Mouse (Mus musculus) natural killer cell, adult 2 months (primary cell): ENCODE data around the gene Il4i1.

Source experiments
- DNase-seq, 2 experiments: peaks; one replicate each; pipeline ENCODE4 v3.0.0; 2022; ENCODE audit warnings: low spot score in 2 of 2

The Il4i1 gene

GRCm38 (mm10) chr7:44815721-44816469 lies at the start of gene Il4i1, which contains the start of gene Nup62:
Gene Il4i1 (plus strand): TSS chr7:44816387.
Gene Nup62 (plus strand): TSS chr7:44816088.
- DNase-seq, result peak; percentile 99

- no peak for DNase-seq
Observed at GRCm38 (mm10) chr7:44768129-44768528, 48.1 kb upstream of the Il4i1 start.

- no peak for DNase-seq
Observed at GRCm38 (mm10) chr7:44770046-44770578, 46.1 kb upstream of the Il4i1 start.

GRCm38 (mm10) chr7:44772591-44773204 lies 43.5 kb upstream of the Il4i1 start:
- peak; percentile 13 to 16 for DNase-seq

- DNase-seq, result no peak
Observed at GRCm38 (mm10) chr7:44776849-44777498, 39.2 kb upstream of the Il4i1 start.

DNA sequence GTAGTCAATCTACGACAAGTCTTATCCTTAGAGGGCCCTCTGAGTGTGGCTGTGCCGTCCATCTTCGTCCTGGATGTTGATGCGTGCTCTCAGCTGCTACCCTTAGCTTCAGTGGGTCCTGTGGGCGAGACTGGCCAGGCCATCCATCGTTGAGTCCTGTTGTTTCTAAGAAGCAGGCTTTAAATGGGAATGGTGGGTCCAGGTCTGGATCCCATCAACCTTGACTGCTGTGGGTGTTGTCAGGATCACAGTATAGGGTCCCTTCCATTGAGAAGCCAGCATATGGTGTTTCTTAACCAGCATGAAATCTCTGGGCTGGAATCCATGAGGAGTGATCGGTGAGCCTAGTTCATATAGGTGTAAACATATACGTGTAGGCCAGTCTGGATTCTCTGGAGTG lies 36.1 kb upstream of the Il4i1 start:
- DNase-seq, result no peak

- no peak for DNase-seq
Observed at GRCm38 (mm10) chr7:44789531-44789930, 26.7 kb upstream of the Il4i1 start.

DNA sequence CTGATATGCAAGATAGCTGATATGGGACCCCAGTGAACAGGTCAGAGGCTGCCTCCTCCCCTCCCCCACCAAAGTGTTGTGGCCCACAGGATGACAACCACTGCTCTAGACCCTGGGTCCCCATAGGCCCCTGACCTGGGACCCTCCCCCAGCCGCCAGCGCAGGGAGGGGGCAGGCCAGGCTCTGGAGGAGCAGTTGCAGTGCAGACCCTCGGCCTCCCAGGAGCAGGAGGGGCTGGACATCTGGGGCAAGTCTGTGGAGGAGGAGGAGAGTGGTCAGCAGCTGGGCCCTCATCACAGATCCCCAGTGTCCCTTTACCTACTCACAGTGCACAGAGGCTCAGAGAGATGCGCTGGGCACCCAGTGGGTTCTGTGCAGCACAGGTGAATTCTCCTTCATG lies 26.1 kb upstream of the Il4i1 start:
- DNase-seq, result no peak

DNA sequence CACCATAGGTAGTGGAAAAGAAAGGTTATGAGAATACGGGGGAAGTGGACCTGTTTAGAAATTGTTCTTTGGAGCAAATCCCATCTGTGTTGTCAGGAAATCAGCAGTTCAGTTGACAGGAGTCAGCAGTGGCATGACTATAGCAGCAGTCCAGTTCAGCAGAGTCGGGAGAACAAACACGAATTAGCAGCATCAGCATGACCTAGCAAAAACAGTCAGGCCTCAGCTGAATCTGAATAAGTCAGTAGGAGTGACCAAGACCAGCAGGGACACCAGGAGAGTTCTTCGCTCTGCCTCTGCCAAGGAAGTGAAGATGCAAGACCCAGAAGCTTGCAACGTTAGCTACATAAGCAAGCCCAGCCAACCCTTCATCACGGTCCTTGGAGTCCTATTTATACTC lies 23.4 kb upstream of the Il4i1 start:
- DNase-seq, result no peak

DNA sequence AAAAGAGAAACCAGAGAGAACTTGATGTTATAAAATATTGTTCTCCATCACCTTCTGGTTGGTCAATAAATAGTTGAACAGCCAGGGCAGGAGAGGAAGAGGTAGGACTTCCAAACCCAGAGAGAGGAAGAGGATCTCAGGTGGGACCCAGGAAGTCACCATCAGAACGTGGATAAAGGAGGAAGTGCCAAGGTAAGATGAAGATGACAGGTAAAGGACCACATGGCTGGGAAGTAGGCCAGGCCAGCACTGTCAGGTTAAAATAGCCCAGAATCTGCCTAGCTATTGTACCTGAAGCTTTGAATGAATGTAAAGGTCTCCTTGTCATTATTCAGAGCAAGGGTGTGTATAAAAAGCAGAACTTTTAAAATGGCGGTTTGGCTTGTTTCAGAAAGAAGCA lies 7.3 kb upstream of the Il4i1 start:
- no peak for DNase-seq

DNA sequence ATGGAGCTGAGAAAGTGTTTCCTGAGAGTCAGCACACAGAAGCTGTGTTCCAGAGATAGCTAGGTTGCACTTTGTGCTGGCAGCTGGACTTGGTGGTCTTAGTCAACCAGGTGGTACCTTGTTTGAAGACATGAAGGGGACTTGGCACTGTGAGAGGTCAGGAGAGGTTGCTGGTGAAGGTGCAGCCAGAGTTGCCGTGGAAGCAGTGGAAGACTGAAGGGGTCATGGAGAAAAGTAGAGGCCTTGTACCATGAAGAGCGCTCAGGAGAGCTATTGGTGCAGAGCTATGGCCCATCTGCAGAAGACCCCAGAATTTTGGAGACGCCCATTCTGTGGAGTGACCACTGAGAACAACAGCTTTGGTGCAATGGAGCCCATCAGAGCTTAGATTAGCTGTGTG lies 6.7 kb upstream of the Il4i1 start:
- no peak for DNase-seq

GRCm38 (mm10) chr7:44810365-44810764 lies 5.8 kb upstream of the Il4i1 start:
- no peak for DNase-seq

GRCm38 (mm10) chr7:44810819-44811557 lies 5.2 kb upstream of the Il4i1 start:
- DNase-seq, result no peak

DNA sequence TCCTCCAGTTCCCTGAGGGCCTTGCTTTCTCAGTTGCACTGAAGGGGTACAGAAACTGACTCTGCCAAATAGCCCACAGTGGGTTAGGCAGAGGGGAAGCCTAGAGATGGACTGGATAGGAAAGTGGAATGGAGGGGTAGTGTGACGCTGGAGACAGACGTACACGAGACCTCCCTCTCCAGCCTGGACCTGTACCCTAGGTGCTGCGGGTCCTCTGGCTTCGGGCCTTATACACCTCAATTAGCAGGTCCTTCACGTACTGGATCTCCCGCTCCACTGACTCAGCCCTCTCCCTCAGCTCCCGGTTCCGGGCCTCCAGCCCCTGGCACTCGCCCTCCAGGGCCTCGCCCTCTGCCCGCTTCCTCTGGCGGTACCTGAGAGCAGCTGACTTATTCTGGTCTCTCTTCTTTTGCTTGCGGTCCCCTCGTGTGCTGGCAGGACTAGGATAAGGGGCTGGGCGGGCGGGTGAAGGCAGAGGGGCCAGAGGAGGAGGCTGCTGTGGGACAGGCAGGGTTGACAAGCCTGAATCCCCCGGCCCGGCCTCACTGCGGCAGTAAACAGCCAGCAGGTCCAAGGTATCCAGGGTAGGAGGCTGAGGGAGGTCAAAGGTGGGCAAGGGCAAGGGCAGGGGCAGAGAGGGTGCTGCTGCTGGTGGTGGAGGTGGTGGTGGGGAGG lies 3.4 kb upstream of the Il4i1 start:
- no peak for DNase-seq

DNA sequence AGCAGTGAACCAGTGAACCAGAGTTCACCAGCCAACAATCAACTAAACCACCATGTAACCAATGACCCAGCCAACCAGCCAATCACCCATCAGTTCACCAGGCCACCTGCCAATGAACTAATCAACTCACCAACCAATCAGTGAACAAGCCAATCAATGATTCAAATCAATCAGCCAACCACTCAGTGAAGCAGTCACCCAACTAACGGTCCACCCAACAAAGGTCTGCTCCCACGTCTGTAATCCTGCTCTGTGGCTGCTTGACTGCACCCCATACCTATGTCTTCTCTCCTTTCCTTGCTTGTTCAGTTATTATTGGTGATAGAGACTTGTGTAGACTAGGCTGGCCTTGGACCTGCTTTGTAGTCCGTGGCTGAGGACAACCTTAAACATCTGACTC lies 2.2 kb upstream of the Il4i1 start:
- no peak for DNase-seq

DNA sequence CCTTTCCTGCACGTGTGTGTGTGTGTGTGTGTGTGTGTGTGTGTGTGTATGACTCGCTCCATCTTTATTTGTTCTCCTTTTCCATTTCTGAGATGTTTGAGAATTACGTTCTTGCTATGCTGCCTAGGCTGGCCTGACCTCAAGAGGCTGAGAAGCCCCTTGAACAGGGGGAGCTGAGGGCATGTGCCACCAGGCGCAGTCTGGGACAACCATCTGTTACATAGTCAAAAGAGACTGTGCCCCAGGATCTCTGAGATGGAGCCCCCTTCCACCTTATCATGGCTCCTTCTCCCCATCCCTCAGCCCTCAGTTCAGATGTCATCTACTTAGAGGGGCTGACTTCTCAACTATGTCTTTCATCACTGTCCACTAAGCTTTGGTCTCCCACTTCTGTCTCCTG lies 1.8 kb upstream of the Il4i1 start:
- no peak for DNase-seq

GRCm38 (mm10) chr7:44814952-44815553 lies 1.1 kb upstream of the Il4i1 start:
- no peak for DNase-seq

GRCm38 (mm10) chr7:44816470-44817021 lies 359 bp downstream of the Il4i1 start, which contains the start of gene Atf5:
Gene Atf5 (minus strand): TSS chr7:44816658.
- DNase-seq, result peak in 1 of 2 experiments; percentile 40

GRCm38 (mm10) chr7:44817441-44817840 lies 1.3 kb downstream of the Il4i1 start:
- no peak for DNase-seq

GRCm38 (mm10) chr7:44818164-44818563 lies 2.0 kb downstream of the Il4i1 start:
- DNase-seq, result no peak
